Mouse (Mus musculus) lung, adult 2 months (tissue): ENCODE data around the gene Atp8a1. TPM values are rescaled to one million over a fixed set of nuclear protein-coding genes. Genes with fewer than 3 reads are reported as not detected.

ENCODE experiments used
- DNase-seq: peaks from one replicate; pipeline ENCODE4 v3.0.0; 2022
- H3K4me1 ChIP-seq: fragments of 200-500 bp; 2 replicates; pipeline ENCODE4 v1.6.1; 2011; ENCODE audit warnings: low read length; ENCODE audit not compliant: control insufficient read depth, insufficient read depth
- H3K4me3 ChIP-seq: fragments of 200-500 bp; replicated peaks from 2 replicates; pipeline ENCODE3; 2011; ENCODE audit warnings: low read depth, mild to moderate bottlenecking, control low read depth, low read length; ENCODE audit errors: extremely low read depth
- CTCF ChIP-seq: fragments of 200-500 bp; IDR thresholded peaks from 2 replicates; pipeline ENCODE4 v1.5.1; 2011; ENCODE audit warnings: mild to moderate bottlenecking, low read length, control low read depth; ENCODE audit not compliant: insufficient read depth
- POLR2A ChIP-seq: fragments of 200-500 bp; IDR thresholded peaks from 2 replicates; pipeline ENCODE4 v1.6.1; 2011; ENCODE audit warnings: low read depth, mild to moderate bottlenecking, control low read depth, low read length, borderline replicate concordance; ENCODE audit errors: extremely low read depth
- WGBS: fragments of 180-500 bp; shearing (Covaris S2); methylation state at CpG from one replicate; pipeline ENCODE4 v1.1.7; 2018; 5-methylcytosine and 5-hydroxymethylcytosine counted together
- polyA plus RNA-seq: library from polyadenylated mRNA; depleted of rRNA; stranded (reverse); fragments of >200 nt; gene quantifications from 2 replicates; pipeline ENCODE4 v1.2.3, GENCODE M21; 2012; rRNA removed

The Atp8a1 gene
- polyA plus RNA-seq, 1 experiment, result 75.7 TPM

GRCm38 (mm10) chr5:67579725-67580633 is 267.3 kb downstream of the Atp8a1 start:
- no peak overlapping the region for H3K4me3 ChIP-seq
- 47% methylated on average over 6 of the region's 6 CpGs for WGBS
- TF ChIP-seq POLR2A (no peak), CTCF (no peak)
- no peaks in the 10 kb centered on the region for H3K4me1 ChIP-seq
- no peak for DNase-seq

- H3K4me1 ChIP-seq, result no peaks in the 10 kb centered on the region; the same call in 1 of the 2 replicates
- TF ChIP-seq CTCF (no peak), POLR2A (no peak)
- 75% methylated on average over 2 of the region's 2 CpGs for WGBS
These were observed 271.5 kb downstream of the Atp8a1 start for GRCm38 (mm10) chr5:67575705-67576104.

GRCm38 (mm10) chr5:67574039-67574438 is 273.2 kb downstream of the Atp8a1 start:
- no peak for TF ChIP-seq POLR2A
- TF ChIP-seq CTCF, result no peak
- 56% methylated on average over 9 of the region's 9 CpGs for WGBS
- Histone ChIP-seq H3K4me1 (no peaks in the 10 kb centered on the region; the same call in 1 of the 2 replicates), H3K4me3 (no peak overlapping the region)
- DNase-seq, result no peak

More at GRCm38 (mm10) chr5:67575705-67576104, 271.5 kb downstream of the Atp8a1 start:
- no peak overlapping the region for H3K4me3 ChIP-seq
- no peak for DNase-seq

GRCm38 (mm10) chr5:67572552-67573155 is 274.6 kb downstream of the Atp8a1 start:
- no peak for DNase-seq
- H3K4me3 ChIP-seq, result no peak overlapping the region
- no peaks in the 10 kb centered on the region; the same call in 1 of the 2 replicates for H3K4me1 ChIP-seq
- TF ChIP-seq CTCF, result no peak
- no peak for TF ChIP-seq POLR2A
- WGBS, result 28% methylated on average over 6 of the region's 6 CpGs

Other genes starting within 250 kb of the Atp8a1 start
- 0.67 and 0.88 TPM in 2 replicates for gene Shisa3, start 239.6 kb downstream of the Atp8a1 start, polyA plus RNA-seq
- not detected in 2 replicates for gene Gm5108, start 94.2 kb upstream of the Atp8a1 start, polyA plus RNA-seq
- not detected in 2 replicates for gene Gm21905, start 99.0 kb upstream of the Atp8a1 start, polyA plus RNA-seq
- not detected in 2 replicates for gene Grxcr1, start 184.4 kb upstream of the Atp8a1 start, polyA plus RNA-seq